Mouse (Mus musculus): ENCODE measurements around the gene Ube3b. TPM values are rescaled to one million over a fixed set of nuclear protein-coding genes. Genes with fewer than 3 reads are reported as not detected.

The Ube3b gene
- polyA plus RNA-seq, 1 experiment from 2014 or later: 49.2 TPM

GRCm38 (mm10) chr5:114412361-114412998 lies 32.1 kb downstream of the Ube3b start:
- no peak for ATAC-seq (ENCODE audit: low FRiP score, low TSS enrichment)
- Histone ChIP-seq H3K4me3 (replicated peaks; ENCODE audit: low read depth, low read length) (no peak overlapping the region), H3K27me3 (ENCODE audit: control insufficient read depth, insufficient read depth, low read length) (no peaks in the 10 kb centered on the region), H3K36me3 (ENCODE audit: control insufficient read depth, insufficient read depth, low read length) (peaks cover 99% of the 10 kb centered on the region), H3K9ac (replicated peaks; ENCODE audit: low read length) (no peak overlapping the region), H3K4me1 (ENCODE audit: control insufficient read depth, insufficient read depth, low read length) (no peaks in the 10 kb centered on the region), H3K9me3 (ENCODE audit: control insufficient read depth, low read length) (no peaks in the 10 kb centered on the region), H3K27ac (replicated peaks; ENCODE audit: low read depth, low read length) (no peak overlapping the region), H3K4me2 (ENCODE audit: low read length) (no peak overlapping the region)
- 91% methylated on average over 23 of the region's 23 CpGs for WGBS
- DNase-seq: no peak

- Histone ChIP-seq H3K27me3 (ENCODE audit: control insufficient read depth, insufficient read depth, low read length) (no peaks in the 10 kb centered on the region), H3K36me3 (ENCODE audit: control insufficient read depth, insufficient read depth, low read length) (peaks cover 99% of the 10 kb centered on the region), H3K4me2 (ENCODE audit: low read length) (no peak overlapping the region), H3K4me3 (replicated peaks; ENCODE audit: low read depth, low read length) (no peak overlapping the region), H3K27ac (replicated peaks; ENCODE audit: low read depth, low read length) (no peak overlapping the region), H3K9ac (replicated peaks; ENCODE audit: low read length) (no peak overlapping the region), H3K9me3 (ENCODE audit: control insufficient read depth, low read length) (no peaks in the 10 kb centered on the region), H3K4me1 (ENCODE audit: control insufficient read depth, insufficient read depth, low read length) (no peaks in the 10 kb centered on the region)
- WGBS: 83% methylated on average over 16 of the region's 16 CpGs
- ATAC-seq (ENCODE audit: low FRiP score, low TSS enrichment) (no peak), DNase-seq (no peak)
Measured at GRCm38 (mm10) chr5:114413067-114413735, 32.8 kb downstream of the Ube3b start.

DNA sequence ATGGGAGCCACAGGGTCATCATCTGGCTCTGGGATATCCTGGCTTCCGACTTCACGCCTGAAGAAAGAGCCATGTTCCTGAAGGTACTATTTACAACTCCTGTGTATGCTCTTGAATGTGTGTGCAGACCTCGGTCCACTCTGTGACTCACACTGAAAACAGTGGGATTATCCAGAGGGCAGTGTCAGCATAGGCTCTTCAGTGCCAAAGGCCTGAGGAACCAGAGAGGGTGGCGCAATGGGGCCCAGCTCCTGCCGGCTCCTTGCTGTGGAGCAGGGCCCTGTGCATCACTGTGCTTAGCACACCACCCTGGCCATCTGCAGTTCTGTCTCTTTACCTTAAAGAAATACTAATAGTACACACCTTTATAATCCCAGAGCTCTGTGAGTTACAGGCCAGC lies 35.2 kb downstream of the Ube3b start:
- Histone ChIP-seq H3K4me3 (replicated peaks; ENCODE audit: low read depth, low read length) (no peak overlapping the region), H3K4me1 (ENCODE audit: control insufficient read depth, insufficient read depth, low read length) (no peaks in the 10 kb centered on the region), H3K27me3 (ENCODE audit: control insufficient read depth, insufficient read depth, low read length) (no peaks in the 10 kb centered on the region), H3K9me3 (ENCODE audit: control insufficient read depth, low read length) (no peaks in the 10 kb centered on the region), H3K9ac (replicated peaks; ENCODE audit: low read length) (no peak overlapping the region), H3K4me2 (ENCODE audit: low read length) (no peak overlapping the region), H3K36me3 (ENCODE audit: control insufficient read depth, insufficient read depth, low read length) (peaks cover 100% of the 10 kb centered on the region), H3K27ac (replicated peaks; ENCODE audit: low read depth, low read length) (no peak overlapping the region)
- DNase-seq: no peak
- 96% methylated on average over 5 of the region's 5 CpGs for WGBS
- ATAC-seq (ENCODE audit: low FRiP score, low TSS enrichment): no peak

DNA sequence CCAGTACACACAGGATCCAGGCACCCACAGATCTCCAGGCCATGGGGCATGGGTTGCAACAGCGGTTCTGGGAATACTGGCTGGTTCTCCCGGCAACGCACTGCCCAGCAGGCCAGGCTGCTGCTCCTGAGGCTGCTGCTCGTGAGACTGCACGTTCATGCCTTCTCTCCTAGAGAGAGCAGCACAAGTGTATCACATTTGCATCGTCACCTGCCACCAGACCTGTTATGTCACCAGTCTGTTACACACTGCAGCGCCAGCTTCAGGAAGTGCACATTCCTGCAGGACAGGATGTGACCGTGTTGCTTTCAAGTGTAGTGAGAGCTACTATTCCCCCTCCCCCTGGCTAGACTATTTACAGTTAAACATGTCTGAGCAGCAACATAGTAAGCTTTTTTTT lies 36.4 kb downstream of the Ube3b start:
- Histone ChIP-seq H3K4me3 (replicated peaks; ENCODE audit: low read depth, low read length) (no peak overlapping the region), H3K27me3 (ENCODE audit: control insufficient read depth, insufficient read depth, low read length) (no peaks in the 10 kb centered on the region), H3K4me2 (ENCODE audit: low read length) (no peak overlapping the region), H3K4me1 (ENCODE audit: control insufficient read depth, insufficient read depth, low read length) (no peaks in the 10 kb centered on the region), H3K27ac (replicated peaks; ENCODE audit: low read depth, low read length) (no peak overlapping the region), H3K9ac (replicated peaks; ENCODE audit: low read length) (no peak overlapping the region), H3K9me3 (ENCODE audit: control insufficient read depth, low read length) (no peaks in the 10 kb centered on the region), H3K36me3 (ENCODE audit: control insufficient read depth, insufficient read depth, low read length) (peaks cover 99% of the 10 kb centered on the region)
- 89% methylated on average over 8 of the region's 8 CpGs for WGBS
- no peak for ATAC-seq (ENCODE audit: low FRiP score, low TSS enrichment)
- DNase-seq: no peak

DNA sequence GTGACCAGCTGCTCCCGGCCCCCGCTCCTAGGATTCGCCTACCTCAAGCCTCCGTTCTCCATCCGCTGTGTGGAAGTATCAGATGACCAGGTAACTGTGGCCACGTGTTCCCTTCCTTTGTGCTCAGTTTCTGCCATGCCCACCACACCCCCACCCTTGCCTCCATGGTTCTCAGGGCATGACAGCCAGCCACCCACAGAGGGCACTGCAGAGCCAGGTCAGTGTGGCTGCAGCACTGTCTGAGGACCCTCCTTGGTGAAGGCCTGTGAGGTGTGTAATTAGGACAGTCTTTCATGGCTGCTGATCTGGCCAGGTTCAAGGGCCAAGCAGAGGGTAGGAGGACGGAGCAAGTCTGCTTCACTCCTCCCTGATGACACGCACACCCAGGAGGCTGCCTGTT lies 38.1 kb downstream of the Ube3b start:
- 87% methylated on average over 8 of the region's 8 CpGs for WGBS
- peak; percentile 56 for DNase-seq

GRCm38 (mm10) chr5:114421561-114422298 lies 41.3 kb downstream of the Ube3b start:
- no peaks in the 10 kb centered on the region for H3K27me3 ChIP-seq (ENCODE audit: control insufficient read depth, insufficient read depth, low read length)
- H3K27ac ChIP-seq (replicated peaks; ENCODE audit: low read depth, low read length): no peak overlapping the region
- no peak overlapping the region for H3K4me3 ChIP-seq (replicated peaks; ENCODE audit: low read depth, low read length)
- DNase-seq: no peak
- WGBS: 87% methylated on average over 11 of the region's 11 CpGs
- H3K9ac ChIP-seq (replicated peaks; ENCODE audit: low read length): no peak overlapping the region
- peaks cover 50% of the 10 kb centered on the region for H3K36me3 ChIP-seq (ENCODE audit: control insufficient read depth, insufficient read depth, low read length)
- H3K4me2 ChIP-seq (ENCODE audit: low read length): no peak overlapping the region
- H3K9me3 ChIP-seq (ENCODE audit: control insufficient read depth, low read length): no peaks in the 10 kb centered on the region
- ATAC-seq (ENCODE audit: low FRiP score, low TSS enrichment): no peak
- no peaks in the 10 kb centered on the region for H3K4me1 ChIP-seq (ENCODE audit: control insufficient read depth, insufficient read depth, low read length)

More for the DNA sequence above, 38.1 kb downstream of the Ube3b start:
- H3K4me3 ChIP-seq (replicated peaks; ENCODE audit: low read depth, low read length): no peak overlapping the region
- no peaks in the 10 kb centered on the region for H3K4me1 ChIP-seq (ENCODE audit: control insufficient read depth, insufficient read depth, low read length)
- H3K9me3 ChIP-seq (ENCODE audit: control insufficient read depth, low read length): no peaks in the 10 kb centered on the region
- H3K27ac ChIP-seq (replicated peaks; ENCODE audit: low read depth, low read length): no peak overlapping the region
- no peak for ATAC-seq (ENCODE audit: low FRiP score, low TSS enrichment)
- no peaks in the 10 kb centered on the region for H3K27me3 ChIP-seq (ENCODE audit: control insufficient read depth, insufficient read depth, low read length)
- peaks cover 82% of the 10 kb centered on the region for H3K36me3 ChIP-seq (ENCODE audit: control insufficient read depth, insufficient read depth, low read length)
- H3K4me2 ChIP-seq (ENCODE audit: low read length): no peak overlapping the region
- H3K9ac ChIP-seq (replicated peaks; ENCODE audit: low read length): no peak overlapping the region

GRCm38 (mm10) chr5:114422591-114422990 lies 42.2 kb downstream of the Ube3b start:
- H3K4me1 ChIP-seq (ENCODE audit: control insufficient read depth, insufficient read depth, low read length): no peaks in the 10 kb centered on the region
- H3K36me3 ChIP-seq (ENCODE audit: control insufficient read depth, insufficient read depth, low read length): peaks cover 42% of the 10 kb centered on the region
- H3K4me3 ChIP-seq (replicated peaks; ENCODE audit: low read depth, low read length): no peak overlapping the region
- ATAC-seq (ENCODE audit: low FRiP score, low TSS enrichment): no peak
- no peak for DNase-seq
- no peak overlapping the region for H3K27ac ChIP-seq (replicated peaks; ENCODE audit: low read depth, low read length)
- H3K9ac ChIP-seq (replicated peaks; ENCODE audit: low read length): no peak overlapping the region
- no peaks in the 10 kb centered on the region for H3K27me3 ChIP-seq (ENCODE audit: control insufficient read depth, insufficient read depth, low read length)
- H3K9me3 ChIP-seq (ENCODE audit: control insufficient read depth, low read length): no peaks in the 10 kb centered on the region
- H3K4me2 ChIP-seq (ENCODE audit: low read length): no peak overlapping the region
- 55% methylated on average over 5 of the region's 5 CpGs for WGBS

- H3K4me3 ChIP-seq (replicated peaks; ENCODE audit: low read depth, low read length): no peak overlapping the region
- no peaks in the 10 kb centered on the region for H3K9me3 ChIP-seq (ENCODE audit: control insufficient read depth, low read length)
- ATAC-seq (ENCODE audit: low FRiP score, low TSS enrichment) (no peak), DNase-seq (no peak)
- H3K9ac ChIP-seq (replicated peaks; ENCODE audit: low read length): no peak overlapping the region
- WGBS: 71% methylated on average over 5 of the region's 5 CpGs
- peaks cover 28% of the 10 kb centered on the region for H3K36me3 ChIP-seq (ENCODE audit: control insufficient read depth, insufficient read depth, low read length)
- no peaks in the 10 kb centered on the region for H3K4me1 ChIP-seq (ENCODE audit: control insufficient read depth, insufficient read depth, low read length)
- no peak overlapping the region for H3K4me2 ChIP-seq (ENCODE audit: low read length)
- no peak overlapping the region for H3K27ac ChIP-seq (replicated peaks; ENCODE audit: low read depth, low read length)
- H3K27me3 ChIP-seq (ENCODE audit: control insufficient read depth, insufficient read depth, low read length): no peaks in the 10 kb centered on the region
Measured at GRCm38 (mm10) chr5:114423961-114424360, 43.6 kb downstream of the Ube3b start.

Data from midbrain, embryonic 14.5 days (tissue).